Mouse (Mus musculus) bone marrow macrophage, adult 2 months (primary cell): ENCODE data around the gene Atp9a.

Source experiments
- CTCF ChIP-seq: IDR thresholded peaks from 2 replicates; pipeline ENCODE4 v1.5.1; 2012; ENCODE audit warnings: low read depth, mild to moderate bottlenecking, low read length, moderate library complexity
- POLR2A ChIP-seq: IDR thresholded peaks from 2 replicates; pipeline ENCODE4 v1.6.1; 2012; ENCODE audit warnings: mild to moderate bottlenecking, low read depth, low read length, borderline replicate concordance

GRCm38 (mm10) chr2:168763785-168764184 is 21.6 kb upstream of the Atp9a start:
- TF ChIP-seq CTCF (no peak), POLR2A (no peak)
